Mouse (Mus musculus) embryo, embryonic 11 days (tissue): ENCODE results near the gene Tmem145.
A peak's percentile ranks its signal among the peaks of the same experiment; 100 is the strongest.

Source experiments
- DNase-seq: peaks from one replicate; pipeline ENCODE4 v3.0.0-alpha.2; 2015

The Tmem145 gene

DNA sequence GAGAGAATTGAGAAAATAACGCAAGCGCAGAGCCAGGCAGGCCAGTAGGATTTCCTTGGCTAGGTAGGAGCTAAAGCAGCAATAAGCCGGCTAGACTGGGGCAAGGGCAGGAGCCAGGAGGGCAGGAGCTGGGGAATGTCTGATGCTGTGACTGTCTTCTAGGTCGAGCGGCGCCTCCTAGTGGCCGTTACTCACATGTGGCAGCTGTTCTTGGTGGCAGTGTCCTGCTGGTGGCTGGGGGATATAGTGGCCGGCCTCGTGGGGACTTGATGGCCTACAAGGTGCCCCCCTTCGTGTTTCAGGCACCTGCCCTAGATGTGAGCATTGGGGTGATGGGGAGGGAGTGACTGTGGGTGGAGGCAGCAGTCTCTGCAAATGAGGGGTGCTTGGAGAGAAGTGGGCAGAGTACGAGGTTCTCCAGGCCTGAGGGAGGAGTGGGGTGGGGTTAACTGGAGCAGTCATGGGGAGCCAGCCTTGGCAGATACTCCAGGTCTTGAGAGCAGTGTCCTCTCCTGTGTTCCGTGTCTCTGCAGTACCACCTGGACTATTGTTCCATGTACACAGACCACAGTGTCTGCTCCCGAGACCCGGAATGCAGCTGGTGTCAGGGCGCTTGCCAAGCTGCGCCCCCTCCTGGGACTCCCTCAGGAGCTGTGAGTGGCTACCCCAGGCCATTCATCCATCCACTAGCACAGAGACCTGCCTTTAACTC lies 27.8 kb downstream of the Tmem145 start:
- DNase-seq = peak; percentile 88

DNA sequence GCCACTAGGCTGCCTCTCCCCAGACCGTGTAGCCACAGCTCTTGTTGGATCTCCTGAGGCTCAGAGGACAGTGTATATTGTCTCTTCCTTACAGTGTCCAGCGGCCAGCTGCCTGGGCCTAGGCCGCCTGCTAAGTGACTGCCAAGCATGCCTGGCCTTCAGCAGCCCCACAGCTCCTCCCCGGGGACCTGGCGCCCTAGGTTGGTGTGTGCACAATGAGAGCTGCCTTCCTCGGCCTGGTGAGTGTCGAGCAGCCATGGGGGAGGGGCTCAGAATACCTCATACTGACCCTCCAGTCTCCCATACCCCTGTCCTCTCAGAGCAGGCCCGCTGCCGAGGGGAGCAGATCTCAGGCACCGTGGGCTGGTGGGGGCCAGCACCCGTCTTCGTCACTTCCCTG lies 28.6 kb downstream of the Tmem145 start:
- no peak for DNase-seq

DNA sequence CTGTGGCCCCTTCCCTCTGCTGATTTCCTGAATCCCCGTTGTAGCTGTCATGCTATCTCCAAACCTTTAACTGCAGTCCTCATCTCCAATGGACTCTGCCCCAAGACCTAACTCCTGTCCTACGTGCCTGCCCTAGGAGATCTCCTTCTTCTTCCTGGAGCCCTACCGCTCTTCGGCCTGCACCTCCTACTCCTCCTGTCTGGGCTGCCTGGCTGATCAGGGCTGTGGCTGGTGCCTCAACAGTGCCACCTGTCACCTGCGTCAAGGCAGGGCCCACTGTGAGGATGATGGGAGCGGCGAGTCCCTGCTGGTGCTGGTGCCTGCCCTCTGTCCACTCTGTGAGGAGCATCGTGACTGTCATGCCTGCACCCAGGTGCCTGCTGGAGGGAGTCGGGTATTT lies 33.4 kb downstream of the Tmem145 start:
- no peak for DNase-seq

DNA sequence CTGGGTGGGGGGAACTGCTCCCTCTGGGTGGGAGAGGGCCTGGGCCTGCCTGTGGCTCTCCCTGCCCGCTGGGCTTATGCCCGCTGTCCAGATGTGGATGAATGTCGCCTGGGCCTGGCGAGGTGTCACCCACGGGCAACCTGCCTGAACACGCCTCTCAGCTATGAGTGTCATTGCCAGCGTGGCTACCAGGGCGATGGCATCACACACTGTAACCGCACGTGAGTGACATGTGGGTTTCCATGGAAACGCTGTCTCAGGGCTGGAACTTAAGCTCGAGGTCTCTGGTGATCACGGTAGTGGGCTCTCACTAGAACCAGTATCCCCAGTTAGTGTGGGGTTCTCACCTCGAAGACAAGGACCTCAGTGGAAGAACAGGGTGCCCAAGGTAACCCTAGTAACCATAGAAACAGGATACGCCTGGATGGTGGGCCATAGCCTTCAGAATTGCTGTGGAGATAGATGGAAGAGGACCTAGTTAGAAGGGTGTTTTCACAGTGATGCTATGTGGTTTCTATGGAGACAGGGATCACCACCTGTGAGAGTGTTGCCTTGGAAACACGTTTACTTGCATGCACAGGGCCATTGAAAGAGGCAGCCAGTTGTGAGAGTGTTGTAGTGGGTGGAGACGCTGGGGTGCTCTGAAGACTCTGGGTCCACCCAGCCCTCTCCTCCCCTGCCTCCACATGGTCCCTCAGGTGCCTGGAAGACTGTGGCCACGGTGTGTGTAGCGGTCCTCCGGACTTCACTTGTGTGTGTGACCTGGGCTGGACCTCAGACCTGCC lies 35.3 kb downstream of the Tmem145 start:
- no peak for DNase-seq

DNA sequence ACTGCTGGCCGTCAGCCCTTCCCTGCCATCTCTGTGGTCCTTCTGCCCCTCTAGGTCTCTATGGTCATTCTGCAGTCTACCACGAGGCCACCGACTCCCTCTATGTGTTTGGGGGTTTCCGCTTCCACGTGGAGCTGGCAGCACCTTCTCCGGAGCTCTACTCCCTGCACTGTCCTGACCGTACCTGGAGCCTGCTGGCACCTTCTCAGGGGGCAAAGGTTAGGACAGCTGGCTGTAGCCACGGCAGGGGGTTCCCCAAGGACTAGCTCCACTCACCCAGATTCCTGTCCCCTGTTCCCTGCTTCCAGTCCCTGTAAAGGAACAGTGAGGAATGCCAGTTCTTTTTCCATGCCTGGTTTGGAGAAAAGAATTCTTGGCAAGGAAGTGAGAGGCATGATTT lies 43.0 kb downstream of the Tmem145 start:
- no peak for DNase-seq

DNA sequence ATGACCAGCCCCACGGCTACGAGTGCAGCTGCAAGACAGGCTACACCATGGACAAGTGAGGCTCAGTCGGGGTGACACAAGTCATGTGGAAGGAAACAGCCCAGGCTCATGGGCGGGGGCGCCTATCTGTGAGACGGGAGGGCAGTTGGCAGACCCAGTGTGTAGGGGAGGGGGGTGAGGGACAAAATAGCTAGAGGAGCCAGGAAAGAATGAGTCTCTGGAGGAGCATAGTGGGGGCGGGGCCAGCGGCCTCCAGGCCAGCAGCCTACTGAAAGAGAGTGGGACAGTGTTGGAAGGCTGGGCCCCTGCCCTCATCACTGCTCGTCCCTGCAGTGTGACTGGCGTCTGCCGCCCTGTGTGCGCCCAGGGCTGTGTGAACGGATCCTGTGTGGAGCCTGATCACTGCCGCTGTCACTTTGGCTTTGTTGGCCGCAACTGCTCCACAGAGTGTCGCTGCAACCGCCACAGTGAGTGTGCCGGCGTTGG lies 52.9 kb downstream of the Tmem145 start:
- DNase-seq = no peak

DNA sequence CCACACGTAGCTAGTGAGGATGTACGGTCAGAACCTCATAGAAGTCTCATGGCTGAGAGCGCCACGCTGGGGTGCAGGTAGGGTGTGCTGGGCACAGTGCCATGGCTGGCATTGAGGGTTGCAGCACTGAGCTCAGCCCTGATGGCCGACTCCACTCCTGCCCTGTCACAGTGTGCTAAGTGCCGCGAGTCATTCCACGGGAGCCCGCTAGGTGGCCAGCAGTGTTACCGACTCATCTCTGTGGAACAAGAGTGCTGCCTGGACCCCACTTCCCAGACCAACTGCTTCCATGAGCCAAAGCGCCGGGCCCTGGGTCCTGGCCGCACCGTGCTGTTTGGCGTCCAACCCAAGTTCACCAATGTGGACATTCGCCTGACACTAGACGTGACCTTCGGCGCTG lies 57.2 kb downstream of the Tmem145 start:
- no peak for DNase-seq

DNA sequence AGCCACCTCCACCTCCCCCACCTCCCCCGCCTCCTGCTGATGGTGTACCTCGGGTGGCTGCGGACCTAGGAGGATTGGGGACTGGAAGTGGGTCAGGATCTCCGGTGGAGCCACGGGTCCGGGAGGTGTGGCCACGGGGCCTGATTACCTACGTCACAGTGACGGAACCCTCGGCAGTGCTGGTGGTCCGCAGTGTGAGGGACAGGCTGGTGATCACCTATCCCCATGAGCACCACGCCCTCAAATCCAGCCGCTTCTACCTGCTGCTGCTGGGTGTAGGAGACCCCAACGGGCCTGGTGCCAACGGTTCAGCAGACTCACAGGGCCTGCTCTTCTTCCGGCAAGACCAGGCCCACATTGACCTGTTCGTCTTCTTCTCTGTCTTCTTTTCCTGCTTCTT lies 57.7 kb downstream of the Tmem145 start:
- no peak for DNase-seq
